Mouse (Mus musculus): Measurements from ENCODE around the gene Ccl22. TPM values are rescaled to one million over a fixed set of nuclear protein-coding genes. Genes with fewer than 3 reads are reported as not detected.

The Ccl22 gene
- polyA plus RNA-seq, 1 experiment from 2014 or later: not detected

DNA sequence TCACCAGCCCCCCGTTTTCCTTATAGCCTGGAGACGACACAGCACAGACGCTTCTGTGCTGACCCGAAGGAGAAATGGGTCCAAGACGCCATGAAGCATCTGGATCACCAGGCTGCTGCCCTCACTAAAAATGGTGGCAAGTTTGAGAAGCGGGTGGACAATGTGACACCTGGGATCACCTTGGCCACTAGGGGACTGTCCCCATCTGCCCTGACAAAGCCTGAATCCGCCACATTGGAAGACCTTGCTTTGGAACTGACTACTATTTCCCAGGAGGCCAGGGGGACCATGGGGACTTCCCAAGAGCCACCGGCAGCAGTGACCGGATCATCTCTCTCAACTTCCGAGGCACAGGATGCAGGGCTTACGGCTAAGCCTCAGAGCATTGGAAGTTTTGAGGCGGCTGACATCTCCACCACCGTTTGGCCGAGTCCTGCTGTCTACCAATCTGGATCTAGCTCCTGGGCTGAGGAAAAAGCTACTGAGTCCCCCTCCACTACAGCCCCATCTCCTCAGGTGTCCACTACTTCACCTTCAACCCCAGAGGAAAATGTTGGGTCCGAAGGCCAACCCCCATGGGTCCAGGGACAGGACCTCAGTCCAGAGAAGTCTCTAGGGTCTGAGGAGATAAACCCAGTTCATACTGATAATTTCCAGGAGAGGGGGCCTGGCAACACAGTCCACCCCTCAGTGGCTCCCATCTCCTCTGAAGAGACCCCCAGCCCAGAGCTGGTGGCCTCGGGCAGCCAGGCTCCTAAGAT, 34.3 kb downstream of the Ccl22 start:
- 96% methylated on average over 16 of the region's 16 CpGs for WGBS
- Histone ChIP-seq H3K4me2 (ENCODE audit: low read depth, low read length) (no peak overlapping the region), H3K9ac (replicated peaks; ENCODE audit: low read depth, low read length) (no peak overlapping the region), H3K36me3 (ENCODE audit: control insufficient read depth, insufficient read depth, low read length) (no peaks in the 10 kb centered on the region), H3K9me3 (ENCODE audit: control insufficient read depth, low read length) (no peaks in the 10 kb centered on the region), H3K27me3 (ENCODE audit: control insufficient read depth, insufficient read depth, low read length) (no peaks in the 10 kb centered on the region), H3K27ac (ENCODE audit: low read depth, low read length) (no peak overlapping the region), H3K4me1 (ENCODE audit: control insufficient read depth, insufficient read depth, low read length) (0 out of 2 replicates have a peak, but pooled peaks cover 3% of the 10 kb centered on the region), H3K4me3 (ENCODE audit: low read depth, low read length) (no peak overlapping the region)
- ATAC-seq (ENCODE audit: low read depth): no peak

DNA sequence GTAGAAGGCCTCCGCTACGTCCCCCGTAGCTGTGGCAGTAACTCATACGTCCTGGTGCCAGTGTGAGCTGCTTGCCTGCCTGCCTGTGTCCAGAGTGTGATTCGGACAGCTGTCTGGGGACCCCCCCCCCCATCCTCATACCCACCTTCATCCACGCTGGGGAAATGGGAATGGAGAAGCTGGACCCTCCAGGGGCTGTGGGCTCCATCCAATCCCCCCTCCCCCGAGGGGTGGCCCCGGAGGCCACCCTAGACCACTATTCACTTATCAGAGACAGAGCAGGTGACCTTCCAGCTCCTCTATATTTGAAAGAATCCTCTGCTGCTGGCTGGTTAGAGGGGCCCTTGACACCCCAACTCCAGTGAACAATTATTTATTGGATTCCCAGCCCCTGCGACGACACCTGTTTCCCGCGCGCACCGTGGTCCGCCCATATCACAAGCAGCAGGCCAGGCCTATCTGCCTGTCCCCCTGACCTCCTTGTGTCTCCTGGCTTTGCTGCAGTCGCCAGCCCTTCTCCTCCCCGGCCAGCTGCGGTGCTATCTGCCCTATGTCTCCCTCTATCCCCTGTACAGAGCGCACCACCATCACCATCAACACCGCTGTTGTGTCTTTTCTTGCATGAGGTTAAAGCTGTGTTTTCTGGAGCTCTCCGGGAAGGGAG, 35.2 kb downstream of the Ccl22 start:
- no peak overlapping the region for H3K4me2 ChIP-seq (ENCODE audit: low read depth, low read length)
- no peak overlapping the region for H3K9ac ChIP-seq (replicated peaks; ENCODE audit: low read depth, low read length)
- H3K36me3 ChIP-seq (ENCODE audit: control insufficient read depth, insufficient read depth, low read length): no peaks in the 10 kb centered on the region
- 83% methylated on average over 21 of the region's 21 CpGs for WGBS
- H3K4me1 ChIP-seq (ENCODE audit: control insufficient read depth, insufficient read depth, low read length): 0 out of 2 replicates have a peak, but pooled peaks cover 3% of the 10 kb centered on the region
- H3K27ac ChIP-seq (ENCODE audit: low read depth, low read length): no peak overlapping the region
- H3K4me3 ChIP-seq (ENCODE audit: low read depth, low read length): no peak overlapping the region
- H3K27me3 ChIP-seq (ENCODE audit: control insufficient read depth, insufficient read depth, low read length): no peaks in the 10 kb centered on the region
- H3K9me3 ChIP-seq (ENCODE audit: control insufficient read depth, low read length): no peaks in the 10 kb centered on the region
- ATAC-seq (ENCODE audit: low read depth): no peak

DNA sequence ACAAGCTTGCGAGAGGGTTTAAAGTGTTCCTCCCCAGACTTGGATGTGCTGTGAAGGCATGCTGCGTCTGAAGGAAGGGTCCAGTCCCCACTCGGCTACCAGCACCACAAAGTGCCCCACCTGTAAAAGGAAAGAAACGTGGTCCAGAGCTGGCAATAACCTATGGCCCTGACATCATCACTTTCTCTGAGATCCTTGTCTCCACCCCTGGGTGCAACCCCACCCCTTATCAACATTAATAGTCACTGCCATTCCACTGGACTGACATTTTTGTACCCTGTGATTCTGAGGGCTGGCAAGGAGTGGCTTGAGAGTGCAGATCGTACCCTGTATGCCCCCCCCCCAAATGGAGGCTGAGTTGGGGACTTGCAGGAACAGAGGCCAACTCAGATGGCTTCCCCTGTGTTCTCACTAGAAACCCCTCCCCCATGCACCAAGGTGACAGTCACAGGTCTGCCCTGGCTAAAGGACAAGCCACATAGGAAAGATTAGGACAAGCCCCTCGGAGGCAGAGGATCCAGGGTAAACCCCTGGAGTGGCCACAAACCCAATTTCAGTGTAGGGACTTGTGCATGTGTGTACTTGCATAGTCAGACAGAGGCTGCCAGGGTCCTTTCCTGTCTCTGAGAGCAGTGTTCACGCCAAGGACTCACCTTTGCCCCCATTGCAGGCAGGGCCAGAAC, 35.9 kb downstream of the Ccl22 start:
- no peak overlapping the region for H3K4me3 ChIP-seq (ENCODE audit: low read depth, low read length)
- no peak overlapping the region for H3K4me2 ChIP-seq (ENCODE audit: low read depth, low read length)
- H3K27ac ChIP-seq (ENCODE audit: low read depth, low read length): no peak overlapping the region
- no peak for ATAC-seq (ENCODE audit: low read depth)
- H3K36me3 ChIP-seq (ENCODE audit: control insufficient read depth, insufficient read depth, low read length): no peaks in the 10 kb centered on the region
- H3K27me3 ChIP-seq (ENCODE audit: control insufficient read depth, insufficient read depth, low read length): no peaks in the 10 kb centered on the region
- 0 out of 2 replicates have a peak, but pooled peaks cover 3% of the 10 kb centered on the region for H3K4me1 ChIP-seq (ENCODE audit: control insufficient read depth, insufficient read depth, low read length)
- H3K9ac ChIP-seq (replicated peaks; ENCODE audit: low read depth, low read length): no peak overlapping the region
- 64% methylated on average over 7 of the region's 7 CpGs for WGBS
- H3K9me3 ChIP-seq (ENCODE audit: control insufficient read depth, low read length): no peaks in the 10 kb centered on the region

- Histone ChIP-seq H3K4me3 (ENCODE audit: low read depth, low read length) (no peak overlapping the region), H3K27me3 (ENCODE audit: control insufficient read depth, insufficient read depth, low read length) (no peaks in the 10 kb centered on the region), H3K36me3 (ENCODE audit: control insufficient read depth, insufficient read depth, low read length) (no peaks in the 10 kb centered on the region), H3K4me1 (ENCODE audit: control insufficient read depth, insufficient read depth, low read length) (0 out of 2 replicates have a peak, but pooled peaks cover 3% of the 10 kb centered on the region), H3K27ac (ENCODE audit: low read depth, low read length) (no peak overlapping the region), H3K9me3 (ENCODE audit: control insufficient read depth, low read length) (no peaks in the 10 kb centered on the region), H3K4me2 (ENCODE audit: low read depth, low read length) (no peak overlapping the region), H3K9ac (replicated peaks; ENCODE audit: low read depth, low read length) (no peak overlapping the region)
- no peak for ATAC-seq (ENCODE audit: low read depth)
- 9% methylated on average over 11 of the region's 11 CpGs for WGBS
Measured at GRCm38 (mm10) chr8:94781838-94782235, 36.4 kb downstream of the Ccl22 start.

DNA sequence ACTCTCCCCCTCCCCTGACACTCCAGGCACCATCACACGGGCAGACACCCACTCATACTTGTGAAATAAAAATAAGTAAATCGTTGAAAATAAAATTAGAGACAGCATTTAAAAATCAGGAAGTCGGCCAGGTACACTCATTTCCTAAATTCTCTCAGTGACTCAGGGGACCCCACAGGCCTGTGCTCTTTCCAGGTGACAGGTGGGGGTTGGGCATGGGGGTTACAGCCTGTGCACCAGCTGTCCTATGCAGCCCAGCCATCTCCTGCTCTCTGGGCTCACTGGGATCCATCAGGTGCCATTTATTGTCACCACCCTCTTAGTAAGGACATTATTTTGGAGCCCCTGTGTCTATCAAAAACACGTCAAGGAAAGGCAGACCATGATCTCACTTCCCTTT, 38.5 kb downstream of the Ccl22 start:
- Histone ChIP-seq H3K4me2 (ENCODE audit: low read depth, low read length) (no peak overlapping the region), H3K4me3 (ENCODE audit: low read depth, low read length) (no peak overlapping the region), H3K27ac (ENCODE audit: low read depth, low read length) (no peak overlapping the region), H3K27me3 (ENCODE audit: control insufficient read depth, insufficient read depth, low read length) (no peaks in the 10 kb centered on the region), H3K9ac (replicated peaks; ENCODE audit: low read depth, low read length) (no peak overlapping the region), H3K4me1 (ENCODE audit: control insufficient read depth, insufficient read depth, low read length) (0 out of 2 replicates have a peak, but pooled peaks cover 2% of the 10 kb centered on the region), H3K9me3 (ENCODE audit: control insufficient read depth, low read length) (no peaks in the 10 kb centered on the region), H3K36me3 (ENCODE audit: control insufficient read depth, insufficient read depth, low read length) (no peaks in the 10 kb centered on the region)
- 78% methylated on average over 4 of the region's 4 CpGs for WGBS
- no peak for ATAC-seq (ENCODE audit: low read depth)

DNA sequence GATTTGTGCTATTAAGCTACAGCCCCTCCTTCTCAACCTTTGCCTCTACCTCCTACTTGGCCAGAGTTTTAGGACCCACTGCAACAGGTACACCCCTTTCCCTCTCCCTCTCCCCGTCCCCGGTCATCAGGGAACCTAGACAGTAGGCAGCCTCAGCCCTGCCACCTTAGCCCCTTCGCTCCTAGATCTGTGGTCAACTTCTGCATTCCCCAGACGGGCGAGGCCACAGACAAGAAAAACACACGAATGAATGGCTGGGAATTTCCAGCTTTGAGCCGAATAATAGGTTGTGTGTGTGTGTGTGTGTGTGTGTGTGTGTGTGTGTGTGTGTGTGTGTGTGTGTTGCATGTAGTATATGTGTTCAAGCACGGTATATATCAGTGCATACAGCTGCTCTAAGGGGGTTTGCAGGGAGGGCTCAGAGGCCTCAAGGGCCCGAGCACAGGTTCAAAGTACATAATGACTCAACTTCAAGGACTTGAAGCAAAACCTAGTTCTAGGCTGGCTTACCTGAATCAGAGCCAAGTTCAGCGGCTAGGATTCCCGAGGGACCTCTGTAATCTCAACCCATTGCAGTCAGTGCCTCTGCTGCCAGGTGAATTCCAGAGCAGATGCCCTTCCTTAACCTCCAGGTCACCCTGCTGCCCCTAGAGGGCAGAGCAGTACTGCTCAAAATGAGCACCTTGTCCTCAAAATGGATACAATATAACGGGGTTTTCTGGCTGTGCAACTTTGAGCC, 40.0 kb downstream of the Ccl22 start:
- Histone ChIP-seq H3K4me2 (ENCODE audit: low read depth, low read length) (no peak overlapping the region), H3K36me3 (ENCODE audit: control insufficient read depth, insufficient read depth, low read length) (no peaks in the 10 kb centered on the region), H3K4me1 (ENCODE audit: control insufficient read depth, insufficient read depth, low read length) (no peaks in the 10 kb centered on the region), H3K9ac (replicated peaks; ENCODE audit: low read depth, low read length) (no peak overlapping the region), H3K27me3 (ENCODE audit: control insufficient read depth, insufficient read depth, low read length) (no peaks in the 10 kb centered on the region), H3K27ac (ENCODE audit: low read depth, low read length) (no peak overlapping the region), H3K4me3 (ENCODE audit: low read depth, low read length) (no peak overlapping the region), H3K9me3 (ENCODE audit: control insufficient read depth, low read length) (no peaks in the 10 kb centered on the region)
- 72% methylated on average over 12 of the region's 12 CpGs for WGBS
- ATAC-seq (ENCODE audit: low read depth): no peak

GRCm38 (mm10) chr8:94785995-94786595, 40.7 kb downstream of the Ccl22 start:
- H3K9ac ChIP-seq (replicated peaks; ENCODE audit: low read depth, low read length): no peak overlapping the region
- no peaks in the 10 kb centered on the region for H3K36me3 ChIP-seq (ENCODE audit: control insufficient read depth, insufficient read depth, low read length)
- ATAC-seq (ENCODE audit: low read depth): no peak
- no peak overlapping the region for H3K4me3 ChIP-seq (ENCODE audit: low read depth, low read length)
- no peak overlapping the region for H3K4me2 ChIP-seq (ENCODE audit: low read depth, low read length)
- no peak overlapping the region for H3K27ac ChIP-seq (ENCODE audit: low read depth, low read length)
- no peaks in the 10 kb centered on the region for H3K4me1 ChIP-seq (ENCODE audit: control insufficient read depth, insufficient read depth, low read length)
- WGBS: 76% methylated on average over 6 of the region's 6 CpGs
- no peaks in the 10 kb centered on the region for H3K27me3 ChIP-seq (ENCODE audit: control insufficient read depth, insufficient read depth, low read length)
- H3K9me3 ChIP-seq (ENCODE audit: control insufficient read depth, low read length): no peaks in the 10 kb centered on the region

DNA sequence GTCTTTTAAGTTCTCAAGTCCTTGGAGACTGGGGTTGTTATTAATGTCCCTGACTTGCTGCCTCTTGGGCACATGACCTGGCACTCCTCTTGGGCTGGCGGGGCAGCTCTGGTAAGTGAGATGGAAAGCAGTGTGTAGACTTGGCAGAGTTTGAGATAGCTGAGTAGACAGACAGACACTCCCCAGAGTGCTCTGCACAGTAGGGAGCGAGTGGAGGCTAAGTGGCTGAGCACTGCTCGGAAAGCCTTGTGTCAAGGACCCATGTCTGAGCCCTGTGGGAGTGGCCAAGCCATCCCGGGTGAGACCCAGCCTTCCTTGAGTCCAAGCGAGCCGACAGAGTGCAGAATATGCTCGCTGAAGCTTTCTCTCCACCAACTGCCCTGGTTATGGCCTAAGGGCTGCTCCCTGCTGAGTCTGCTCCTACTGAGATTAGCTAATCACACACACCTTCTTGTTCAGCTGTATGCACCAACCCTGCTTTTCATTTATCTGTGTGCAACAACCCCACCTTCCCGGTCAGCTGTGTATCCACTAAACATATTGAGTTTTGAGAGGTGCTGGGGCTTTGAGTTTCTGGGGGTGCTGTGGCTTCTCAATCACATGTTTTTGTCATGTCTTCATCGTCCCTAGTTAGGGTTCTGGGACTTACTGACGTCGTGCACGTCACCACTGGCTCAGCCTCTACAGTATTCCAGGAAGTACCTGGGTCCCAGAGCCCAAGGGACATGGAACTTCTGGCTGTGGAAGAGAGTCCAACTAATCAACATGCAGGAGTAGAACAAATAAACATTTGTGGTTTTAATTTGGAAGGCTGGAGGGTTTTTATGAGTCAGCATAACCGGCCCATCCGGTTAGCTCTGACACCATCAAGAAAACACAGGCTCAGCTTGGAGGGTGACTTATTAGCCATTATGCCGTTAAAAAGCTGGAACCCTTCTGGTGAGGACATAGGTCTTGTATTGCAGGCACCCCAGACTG, 42.4 kb downstream of the Ccl22 start:
- H3K4me1 ChIP-seq (ENCODE audit: control insufficient read depth, insufficient read depth, low read length): no peaks in the 10 kb centered on the region
- H3K27me3 ChIP-seq (ENCODE audit: control insufficient read depth, insufficient read depth, low read length): no peaks in the 10 kb centered on the region
- no peaks in the 10 kb centered on the region for H3K36me3 ChIP-seq (ENCODE audit: control insufficient read depth, insufficient read depth, low read length)
- 70% methylated on average over 15 of the region's 15 CpGs for WGBS
- ATAC-seq (ENCODE audit: low read depth): no peak
- no peak overlapping the region for H3K4me2 ChIP-seq (ENCODE audit: low read depth, low read length)
- H3K4me3 ChIP-seq (ENCODE audit: low read depth, low read length): no peak overlapping the region
- H3K27ac ChIP-seq (ENCODE audit: low read depth, low read length): no peak overlapping the region
- H3K9me3 ChIP-seq (ENCODE audit: control insufficient read depth, low read length): no peaks in the 10 kb centered on the region
- no peak overlapping the region for H3K9ac ChIP-seq (replicated peaks; ENCODE audit: low read depth, low read length)

Measured in neural tube, embryonic 14.5 days (tissue).